Mouse (Mus musculus) neural tube, embryonic 10.5 days (tissue): ENCODE data around the gene Mrpl28.
"Not testable (repeated sequence)": the region's sequence is repeated elsewhere in the genome, so short reads cannot be mapped to it uniquely, and the experiment has no call there.

Experiments
- DNase-seq: peaks from one replicate; pipeline ENCODE4 v3.0.0-alpha.2; 2017; ENCODE audit warnings: low spot score; ENCODE audit errors: extremely low spot score

The Mrpl28 gene

GRCm38 (mm10) chr17:26175248-26175647 lies 51.9 kb downstream of the Mrpl28 start:
- DNase-seq = not testable (repeated sequence)
